Mouse (Mus musculus) heart, adult 8-10 months (tissue): ENCODE results near the gene Ccdc153. TPM values are rescaled to one million over a fixed set of nuclear protein-coding genes. Genes with fewer than 3 reads are reported as not detected.

Source experiments
- DNase-seq: peaks from one replicate; pipeline ENCODE4 v3.0.0; 2022; ENCODE audit warnings: low spot score
- total RNA-seq, 4 experiments: library from RNA; stranded (reverse); gene quantifications; 2 replicates each; pipeline ENCODE4 v1.2.4; 2022

Gene Ccdc153
- not detected for total RNA-seq

- DNase-seq = no peak
These were observed at the start of gene Ccdc153 for GRCm38 (mm10) chr9:44240399-44240798. TSS of gene Ccdc153 (plus strand) at chr9:44240676.

GRCm38 (mm10) chr9:44191166-44191565, 49.3 kb upstream of the Ccdc153 start:
- no peak for DNase-seq

- no peak for DNase-seq
These were observed 48.2 kb upstream of the Ccdc153 start for GRCm38 (mm10) chr9:44192312-44192711.

DNA sequence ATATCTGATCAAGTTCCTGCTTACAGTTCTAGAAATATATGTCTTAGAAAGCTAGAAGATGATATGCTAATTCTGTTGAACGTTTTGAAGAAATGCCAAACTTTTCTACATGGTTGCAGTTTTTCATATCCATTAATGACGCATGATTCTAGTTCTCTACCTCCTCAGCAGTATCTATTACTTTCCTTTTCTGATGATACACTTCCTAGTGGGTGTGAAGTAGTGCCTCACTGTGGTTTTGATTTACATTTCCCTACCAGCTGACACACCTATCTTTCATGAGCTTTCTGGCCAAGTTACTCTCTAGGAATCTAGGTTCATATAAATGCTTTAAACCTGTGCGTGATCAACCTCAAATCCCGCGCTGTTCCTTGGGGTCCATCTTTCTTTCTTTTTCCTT, 47.7 kb upstream of the Ccdc153 start:
- no peak for DNase-seq

DNA sequence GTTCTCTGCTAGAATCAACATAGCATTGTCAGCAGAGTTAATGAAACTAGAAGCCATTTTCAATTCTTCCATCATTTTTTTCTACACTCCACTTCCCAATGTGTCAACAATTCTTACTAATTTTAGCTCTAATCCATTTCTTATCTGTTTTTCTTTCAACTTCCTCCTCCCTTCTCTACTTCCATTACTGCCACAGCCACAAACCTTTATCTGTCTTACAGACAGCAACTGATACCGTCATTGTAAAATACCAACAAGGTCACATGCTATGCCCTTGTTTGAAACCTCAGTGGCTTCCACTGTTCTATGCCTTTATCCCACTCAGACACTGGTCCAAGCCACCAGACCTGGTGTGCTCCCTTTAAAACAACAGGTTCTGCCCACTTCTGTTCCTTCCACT, 46.5 kb upstream of the Ccdc153 start:
- no peak for DNase-seq

GRCm38 (mm10) chr9:44196354-44196753, 44.1 kb upstream of the Ccdc153 start:
- no peak for DNase-seq

DNA sequence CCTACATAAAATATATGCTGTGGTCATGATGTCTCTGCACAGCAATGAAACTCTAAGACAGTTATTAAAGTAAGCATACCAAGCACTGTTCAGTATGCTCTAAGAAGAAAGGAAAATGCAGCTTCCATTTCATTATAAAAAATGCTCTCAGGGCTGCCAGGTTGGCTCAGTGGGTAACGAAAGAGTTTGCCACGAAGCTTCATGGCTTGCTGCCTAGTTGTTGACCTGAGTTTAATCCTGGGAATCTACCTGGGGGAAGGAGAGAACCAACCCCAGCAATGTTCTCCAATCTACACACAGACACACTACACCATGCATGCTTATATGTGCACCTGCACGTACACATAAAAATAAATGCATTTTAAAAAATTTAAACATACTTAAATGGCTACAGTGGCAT, 41.3 kb upstream of the Ccdc153 start:
- DNase-seq = no peak

DNA sequence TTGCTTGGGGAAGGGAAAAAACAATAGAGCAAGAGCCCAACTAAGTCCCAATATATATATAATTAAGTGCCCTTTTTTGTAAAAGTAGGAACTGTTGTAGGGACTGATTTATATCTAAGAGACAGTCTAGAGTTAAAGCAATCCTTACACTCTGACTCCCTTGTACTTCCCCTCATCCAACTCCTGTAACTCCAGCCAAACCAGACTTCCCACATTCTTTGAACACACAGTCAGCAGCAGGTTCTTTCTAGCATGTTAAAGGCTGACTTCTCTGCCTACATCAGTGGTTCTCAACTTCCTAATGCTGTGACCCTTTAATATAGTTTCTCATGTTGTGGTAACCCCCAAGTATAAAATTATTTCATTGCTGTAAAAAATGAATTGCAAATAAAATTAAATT, 40.9 kb upstream of the Ccdc153 start:
- no peak for DNase-seq

DNA sequence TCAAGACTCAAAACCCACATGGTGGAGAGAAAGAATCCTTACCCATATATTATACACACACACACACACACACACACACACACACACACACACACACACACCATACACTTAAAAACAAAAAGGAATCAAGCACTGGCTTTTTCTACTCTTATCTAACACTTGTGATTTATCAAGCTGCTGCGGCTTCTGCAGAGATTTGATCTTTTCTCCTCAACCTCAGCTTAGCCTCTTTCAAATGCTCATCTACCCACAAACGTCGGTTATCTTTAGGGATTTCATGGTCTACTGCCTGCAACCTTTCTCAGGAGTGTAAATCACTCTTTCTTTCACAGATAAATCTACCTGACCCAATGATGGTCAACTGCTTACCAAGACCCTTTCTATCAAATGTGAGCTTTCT, 40.0 kb upstream of the Ccdc153 start:
- no peak for DNase-seq

DNA sequence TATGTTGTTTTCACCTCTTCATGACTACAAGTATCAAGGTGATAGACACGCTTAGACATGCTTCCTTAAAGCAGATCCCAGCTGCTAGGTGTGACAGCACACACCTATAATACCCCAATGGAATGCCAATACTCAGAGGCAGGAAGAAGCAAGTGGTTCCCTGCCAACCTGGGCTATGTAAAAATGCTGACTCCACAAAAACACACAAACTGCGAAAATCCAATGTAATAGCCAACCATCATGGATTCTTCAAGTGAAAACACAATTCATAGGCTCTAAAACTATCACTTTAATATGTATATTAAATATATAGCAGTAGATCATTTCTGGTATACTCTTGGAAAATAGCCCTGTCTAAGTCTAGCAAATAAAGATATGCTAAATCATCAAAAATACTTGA, 32.6 kb upstream of the Ccdc153 start:
- DNase-seq = no peak

DNA sequence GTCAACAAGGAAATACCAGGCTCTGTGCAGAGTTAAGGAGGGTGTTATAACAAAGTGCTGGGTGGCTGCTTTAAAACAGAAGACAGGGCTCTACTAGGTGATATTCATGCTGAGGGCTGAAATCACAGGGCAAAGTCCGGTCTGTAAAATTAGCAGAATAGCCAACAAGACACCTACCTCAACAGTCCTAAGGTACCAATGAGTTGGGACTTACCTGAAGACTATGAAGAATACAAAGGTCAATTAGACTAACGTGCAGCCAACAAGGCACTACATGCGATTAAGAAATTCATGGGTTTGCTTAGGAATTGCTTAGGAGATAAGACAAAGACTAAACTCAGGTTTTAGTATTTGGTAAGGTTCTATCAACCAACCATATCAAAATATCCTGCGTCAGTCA, 31.1 kb upstream of the Ccdc153 start:
- no peak for DNase-seq

DNA sequence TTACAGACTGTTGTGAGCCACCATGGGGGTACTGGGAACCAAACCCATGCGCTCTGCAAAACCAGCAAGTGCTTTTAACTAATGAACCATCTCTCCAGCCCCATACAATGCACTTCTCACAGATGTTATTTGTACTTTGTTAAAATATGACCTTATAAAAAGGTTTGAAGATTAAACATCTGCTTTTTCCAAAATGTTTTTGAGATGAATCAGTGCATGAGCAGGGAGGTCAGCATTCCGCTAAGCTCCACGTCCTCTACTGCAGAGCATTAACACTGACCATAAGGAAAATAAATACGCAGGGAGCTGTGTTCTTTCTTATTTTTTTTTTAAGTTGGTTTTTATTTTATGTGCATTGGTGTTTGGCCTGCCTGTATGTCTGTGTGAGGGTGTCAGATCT, 28.1 kb upstream of the Ccdc153 start:
- no peak for DNase-seq

GRCm38 (mm10) chr9:44213538-44213937, 26.9 kb upstream of the Ccdc153 start:
- no peak for DNase-seq

- DNase-seq = no peak
These were observed 14.5 kb upstream of the Ccdc153 start for GRCm38 (mm10) chr9:44225993-44226392.

GRCm38 (mm10) chr9:44231609-44232008, 8.9 kb upstream of the Ccdc153 start:
- no peak for DNase-seq

- DNase-seq = peak; percentile 27
These were observed 7.3 kb upstream of the Ccdc153 start for GRCm38 (mm10) chr9:44233021-44233801.

DNA sequence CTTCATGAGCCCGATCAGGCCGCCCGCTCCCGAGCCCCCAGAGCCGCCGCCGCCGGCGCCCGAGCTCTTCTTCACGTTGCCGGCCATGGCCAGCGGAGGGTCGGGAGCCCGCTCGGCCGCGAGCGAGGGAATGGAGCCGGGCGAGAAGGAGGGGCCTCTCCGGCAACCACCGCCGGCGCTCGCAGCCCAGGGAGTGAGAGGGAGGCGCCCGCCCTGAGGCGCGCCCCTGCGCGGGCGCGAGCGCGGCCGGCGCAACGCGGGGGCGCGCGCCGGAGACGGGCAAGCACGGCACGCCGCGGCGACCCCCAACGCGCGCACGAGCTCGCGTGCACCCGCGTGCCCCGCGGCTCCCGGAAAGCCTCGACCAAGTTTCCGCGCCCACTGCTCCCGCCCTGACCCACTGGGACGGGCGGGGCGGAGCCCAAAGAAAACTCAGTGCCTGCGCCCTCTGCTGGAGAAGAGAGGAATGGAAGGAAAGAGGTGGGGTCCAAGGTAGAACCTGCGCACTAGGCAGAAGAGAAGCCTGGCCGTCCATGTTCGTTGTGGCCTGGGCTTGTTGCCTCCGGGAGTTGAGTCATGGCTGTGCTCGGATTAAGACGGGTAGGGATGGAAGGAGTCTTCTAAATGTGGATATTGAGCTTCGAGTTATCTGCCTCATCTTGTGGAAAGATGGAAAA, 6.5 kb upstream of the Ccdc153 start, which contains the start of gene Cbl:
Gene Cbl, minus strand, starts transcription at position 248 of the 677 bp plus-strand sequence.
- DNase-seq = peak; percentile 99

DNA sequence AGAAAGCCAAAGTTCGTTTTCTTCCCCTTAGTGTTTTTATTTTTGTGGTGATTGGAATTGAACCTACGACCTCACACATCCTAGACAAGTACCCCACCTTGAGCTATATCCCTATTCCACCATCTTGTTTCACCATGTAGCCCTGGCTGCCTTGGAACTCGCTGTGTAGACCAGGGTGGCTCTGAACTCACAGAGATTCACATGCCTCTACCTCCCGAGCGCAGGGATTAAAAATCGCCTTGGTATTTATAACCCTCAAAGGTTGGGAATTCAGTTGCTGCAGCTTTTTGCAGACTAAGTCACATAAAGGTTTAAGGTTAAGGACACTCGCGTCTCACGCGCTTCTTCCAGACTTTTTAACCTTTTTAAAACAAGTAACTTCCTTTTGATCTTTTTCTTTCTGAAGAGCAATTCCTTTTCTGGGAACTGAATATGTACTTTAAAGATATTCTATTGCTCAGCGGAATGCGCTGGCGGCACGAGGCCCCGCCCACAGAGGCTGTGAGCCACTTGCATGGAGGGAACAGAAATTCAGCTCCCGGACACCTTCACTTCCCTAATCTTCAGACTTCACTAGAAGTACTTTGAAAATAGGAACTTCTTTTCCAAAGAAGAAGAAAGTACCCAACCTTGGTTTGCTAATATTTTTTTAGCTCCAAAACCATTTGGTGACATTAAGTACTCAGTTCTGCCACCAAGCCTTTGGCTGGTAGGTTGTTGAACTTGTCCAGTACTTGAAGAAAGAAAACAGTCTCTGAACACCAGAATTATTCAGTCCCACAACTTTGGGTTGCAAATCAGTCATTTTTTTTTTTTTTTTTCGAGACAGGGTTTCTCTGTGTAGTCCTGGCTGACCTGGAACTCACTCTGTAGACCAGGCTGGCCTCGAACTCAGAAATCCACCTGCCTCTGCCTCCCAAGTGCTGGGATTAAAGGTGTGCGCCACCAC, 5.7 kb upstream of the Ccdc153 start:
- DNase-seq = peak; percentile 63

GRCm38 (mm10) chr9:44236601-44237000, 3.9 kb upstream of the Ccdc153 start:
- DNase-seq = no peak

- DNase-seq = no peak
These were observed 3.3 kb upstream of the Ccdc153 start for GRCm38 (mm10) chr9:44237128-44237527.

- no peak for DNase-seq
These were observed 1.8 kb upstream of the Ccdc153 start for GRCm38 (mm10) chr9:44238501-44239190.
